29 mouse cellular contexts compared by ENCODE assay signal in the genomic region with DNA sequence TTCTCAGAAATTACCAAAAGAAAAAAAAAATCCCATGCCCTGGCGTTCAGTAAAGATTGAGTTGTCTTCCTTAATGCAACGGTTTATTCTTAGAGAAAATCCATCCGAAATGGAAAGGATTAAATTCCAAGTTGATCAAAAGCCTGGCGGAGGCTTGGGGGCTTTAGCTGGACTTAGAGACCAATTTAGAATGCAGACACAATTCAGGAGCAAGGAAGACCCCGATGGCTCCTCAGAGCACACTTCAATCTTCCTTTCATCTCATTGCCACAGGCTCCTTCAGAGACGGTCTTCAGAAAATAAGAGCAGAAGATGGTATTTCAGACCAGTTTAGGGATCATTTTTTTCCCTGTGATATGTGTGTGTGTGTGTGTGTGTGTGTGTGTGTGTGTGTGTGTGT.
DNase-seq lines count a peak whose midpoint lies in the region; ATAC-seq and TF ChIP-seq lines count a peak whose summit lies in the region.
"Had no signal": no experiment of that assay in that cellular context is flagged by ENCODE, and none has a peak within 500 bp of the region (broad histone marks: within the 10 kb centered on the region; RNA-seq: fewer than 3 reads in every experiment).

No protein-coding gene starts in this region.

- intact Hi-C loops in gastrocnemius, adult 2 months (cut with DNase I): no loop called here
- intact Hi-C loops in gastrocnemius, postnatal 14 days (cut with DNase I; ENCODE audit: low total_unique reads): no loop called here
- intact Hi-C loops in heart, adult 2 months (cut with DNase I): loop anchor here (5.0 kb wide), 3 partner anchors 36 to 56 kb away; no protein-coding TSS in a partner anchor

- no peaks in the 10 kb centered on the region for H3K79me2 ChIP-seq in heart, adult 2 months (replicated peaks; ENCODE audit: control insufficient read depth, insufficient read depth, low read length)

- TF ChIP-seq POLR2A in heart, adult 2 months (IDR thresholded peaks at IDR 0.05; ENCODE audit: insufficient read depth, low read depth, low read length): no peak
- TF ChIP-seq POLR2A in brain, embryonic 14.5 days (IDR thresholded peaks at IDR 0.05; ENCODE audit: borderline replicate concordance, extremely low read depth, insufficient read depth, insufficient read length, poor library complexity, severe bottlenecking): no peak

- no peak overlapping the region for H3K9ac ChIP-seq in heart, adult 2 months (ENCODE audit: low read depth, low read length)
- no peak overlapping the region for H3K9ac ChIP-seq in hindbrain, embryonic 14.5 days
- H3K9ac ChIP-seq: embryonic facial prominence, embryonic 13.5 days; embryonic facial prominence, embryonic 15.5 days; forebrain, embryonic 12.5 days had no signal

- TF ChIP-seq EP300 in heart, adult 2 months (IDR thresholded peaks at IDR 0.05; ENCODE audit: insufficient read depth, low read depth, low read length): no peak

- H3K9me3 ChIP-seq in hindbrain, embryonic 14.5 days (ENCODE audit: control insufficient read depth, low read length): no peaks in the 10 kb centered on the region
- H3K9me3 ChIP-seq: embryonic facial prominence, embryonic 13.5 days; embryonic facial prominence, embryonic 15.5 days; forebrain, embryonic 10.5 days; forebrain, embryonic 12.5 days; G1E had no signal

- no peak overlapping the region for H3K4me3 ChIP-seq in gastrocnemius, adult 2 months
- H3K4me3 ChIP-seq in heart, adult 2 months: no peak overlapping the region
- H3K4me3 ChIP-seq in hindbrain, embryonic 14.5 days (replicated peaks; ENCODE audit: low read length): no peak overlapping the region
- H3K4me3 ChIP-seq: embryonic facial prominence, embryonic 13.5 days; embryonic facial prominence, embryonic 15.5 days; erythroblast, embryonic 14.5 days; forebrain, embryonic 10.5 days; forebrain, embryonic 12.5 days had no signal

- no peak overlapping the region for H3K4me2 ChIP-seq in hindbrain, embryonic 14.5 days (replicated peaks)
- H3K4me2 ChIP-seq: embryonic facial prominence, embryonic 13.5 days; embryonic facial prominence, embryonic 15.5 days; forebrain, embryonic 12.5 days had no signal

- H3K27me3 ChIP-seq in heart, adult 2 months (ENCODE audit: control insufficient read depth, insufficient read depth, low read length): no peaks in the 10 kb centered on the region
- no peaks in the 10 kb centered on the region for H3K27me3 ChIP-seq in hindbrain, embryonic 14.5 days (ENCODE audit: control insufficient read depth, insufficient read depth, low read length)
- H3K27me3 ChIP-seq: CH12.LX; embryonic facial prominence, embryonic 13.5 days; embryonic facial prominence, embryonic 15.5 days; forebrain, embryonic 12.5 days; Patski had no signal

- no peak for DNase-seq in gastrocnemius, adult 2 months
- DNase-seq in gastrocnemius, postnatal 14 days: no peak
- no peak for DNase-seq in heart, adult 2 months
- no peak for DNase-seq in heart, postnatal 4 days
- peak; percentile 56 for DNase-seq in brain, embryonic 14.5 days (ENCODE audit: low read depth)
- DNase-seq in hindbrain, embryonic 14.5 days (ENCODE audit: low spot score): no peak
- DNase-seq: adrenal gland, adult 8-10 months; adrenal gland, postnatal 14 days; adrenal gland, postnatal 36 days; B cell, adult 2 months; cerebellum, adult 11 months; cerebellum, adult 18-20 months; cerebellum, adult 8-10 months; cerebellum, adult 9-11 months; cerebellum, postnatal 14 days; cerebellum, postnatal 36 days; embryo, embryonic 11 days had no signal

- WGBS in heart, adult 2 months: 88% methylated on average over 6 of the region's 6 CpGs
- WGBS in hindbrain, embryonic 14.5 days: 77% methylated on average over 6 of the region's 6 CpGs

- no peak for TF ChIP-seq CTCF in gastrocnemius, adult 2 months (IDR thresholded peaks at IDR 0.05)
- TF ChIP-seq CTCF in heart, adult 2 months (IDR thresholded peaks at IDR 0.05): no peak
- TF ChIP-seq CTCF in brain, embryonic 14.5 days (IDR thresholded peaks at IDR 0.05; ENCODE audit: borderline replicate concordance, extremely low read depth, insufficient read depth, insufficient read length): no peak

- 0 out of 2 replicates have a peak overlapping the region, but pooled peaks have one; percentile 6 for H3K27ac ChIP-seq in gastrocnemius, adult 2 months
- H3K27ac ChIP-seq in heart, adult 2 months: peak overlapping the region; percentile 72
- H3K27ac ChIP-seq in hindbrain, embryonic 14.5 days: no peak overlapping the region
- H3K27ac ChIP-seq: embryonic facial prominence, embryonic 13.5 days; embryonic facial prominence, embryonic 15.5 days; forebrain, embryonic 10.5 days; forebrain, embryonic 12.5 days had no signal

- peaks cover 2% of the 10 kb centered on the region; the same call in 1 of the 2 replicates for H3K36me3 ChIP-seq in heart, adult 2 months (ENCODE audit: control insufficient read depth, insufficient read depth, low read length)
- no peaks in the 10 kb centered on the region for H3K36me3 ChIP-seq in hindbrain, embryonic 14.5 days (replicated peaks; ENCODE audit: control insufficient read depth, insufficient read depth)
- H3K36me3 ChIP-seq: embryonic facial prominence, embryonic 13.5 days; embryonic facial prominence, embryonic 15.5 days; forebrain, embryonic 10.5 days; forebrain, embryonic 12.5 days; G1E had no signal

- no peak for ATAC-seq in hindbrain, embryonic 14.5 days (ENCODE audit: low FRiP score)
- ATAC-seq: activated CD4-positive, CD25-positive, alpha-beta regulatory T cell, adult 4 months; CD4-positive, CD25-positive, alpha-beta regulatory T cell, adult 4 months; forebrain, embryonic 14.5 days; forebrain, embryonic 16.5 days; Patski had no signal

- peaks cover 8% of the 10 kb centered on the region for H3K4me1 ChIP-seq in heart, adult 2 months (ENCODE audit: control insufficient read depth, insufficient read depth, low read length)
- H3K4me1 ChIP-seq in hindbrain, embryonic 14.5 days (replicated peaks; ENCODE audit: control insufficient read depth, insufficient read depth, low read length): no peaks in the 10 kb centered on the region
- H3K4me1 ChIP-seq: embryonic facial prominence, embryonic 13.5 days; embryonic facial prominence, embryonic 15.5 days had no signal
